Mouse (Mus musculus) small intestine, adult 2 months (tissue): ENCODE data around the gene Kcnh7.

Source experiments
- CTCF ChIP-seq: fragments of 200-500 bp; IDR thresholded peaks from 2 replicates; pipeline ENCODE4 v1.5.1; 2012; ENCODE audit warnings: low read depth, mild to moderate bottlenecking, control low read depth, inconsistent platforms, low read length, moderate library complexity, mixed read lengths; ENCODE audit not compliant: insufficient replicate concordance, insufficient read length; ENCODE audit errors: extremely low read depth
- POLR2A ChIP-seq: fragments of 200-500 bp; IDR thresholded peaks from 2 replicates; pipeline ENCODE4 v1.6.1; 2012; ENCODE audit warnings: low read depth, mild to moderate bottlenecking, control low read depth, inconsistent platforms, low read length, moderate library complexity

DNA sequence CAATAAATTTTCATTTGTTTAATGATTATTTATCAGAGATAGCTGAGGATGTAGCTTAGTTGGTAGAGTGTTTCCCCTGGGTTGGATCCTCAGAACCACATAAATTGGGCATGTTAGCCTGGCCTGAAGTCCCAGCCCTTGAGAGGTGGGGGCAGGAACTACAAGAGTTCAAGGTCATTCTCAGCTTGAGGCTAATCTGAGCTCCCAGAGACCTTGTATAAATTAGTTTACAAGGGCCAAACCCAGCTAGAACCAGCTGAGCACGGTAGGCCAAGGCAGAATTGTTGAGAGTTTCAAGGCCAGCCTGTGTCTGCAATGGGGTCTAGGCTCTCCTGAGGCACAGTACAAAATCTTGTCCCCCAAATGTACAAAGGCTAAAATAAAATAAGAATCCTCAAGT, 518.6 kb downstream of the Kcnh7 start:
- TF ChIP-seq POLR2A (no peak), CTCF (no peak)
